Mouse (Mus musculus): ENCODE results near the gene Rnd2. TPM values are rescaled to one million over a fixed set of nuclear protein-coding genes. Genes with fewer than 3 reads are reported as not detected.
A peak's percentile ranks its signal among the peaks of the same experiment; 100 is the strongest.
"Not testable (repeated sequence)": the region's sequence is repeated elsewhere in the genome, so short reads cannot be mapped to it uniquely, and the experiment has no call there.

The Rnd2 gene
- polyA plus RNA-seq, 1 experiment, result 19.2 TPM

DNA sequence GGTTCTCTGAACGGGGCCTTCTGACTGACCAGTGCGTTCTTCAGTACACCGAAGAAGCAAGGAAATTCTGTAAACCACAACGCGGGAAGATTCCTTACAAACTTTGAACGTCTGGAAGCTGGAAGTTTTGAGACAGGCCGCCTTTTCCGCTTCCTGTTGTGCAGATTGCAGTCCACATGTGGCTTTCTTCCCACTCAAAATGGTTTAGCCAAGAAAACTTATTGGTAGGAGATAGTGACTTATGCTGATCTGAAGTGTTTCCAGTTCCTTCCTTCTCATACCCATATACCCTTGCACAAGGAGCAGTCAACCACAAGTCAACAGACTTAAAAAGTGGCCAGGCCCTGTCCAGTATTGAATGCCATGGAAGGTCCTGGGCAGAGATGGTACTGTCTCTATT, 38.6 kb upstream of the Rnd2 start:
- Histone ChIP-seq H3K4me3 (ENCODE audit: insufficient read depth, poor library complexity, severe bottlenecking) (peak overlapping the region; percentile 99), H3K27me3 (ENCODE audit: control insufficient read depth, insufficient read depth, insufficient read length) (no peaks in the 10 kb centered on the region)
- TF ChIP-seq CTCF (IDR thresholded peaks at IDR 0.05; ENCODE audit: control insufficient read depth, insufficient read depth, insufficient read length) (no peak), MAX (IDR thresholded peaks at IDR 0.05) (no peak), CEBPB (IDR thresholded peaks at IDR 0.05; ENCODE audit: low read depth) (no peak), USF1 (IDR thresholded peaks at IDR 0.05; ENCODE audit: low read depth) (no peak), MYOD1 (IDR thresholded peaks at IDR 0.05; ENCODE audit: control insufficient read depth, insufficient read length, low read depth) (no peak), FOSL1 (IDR thresholded peaks at IDR 0.05; ENCODE audit: insufficient read depth, low read length, poor library complexity, severe bottlenecking) (no peak), MYOG (IDR thresholded peaks at IDR 0.05; ENCODE audit: control insufficient read depth, extremely low read depth, insufficient read length) (no peak)

GRCm38 (mm10) chr11:101431327-101431726, 33.5 kb upstream of the Rnd2 start:
- no peak overlapping the region for H3K4me3 ChIP-seq (ENCODE audit: insufficient read depth, poor library complexity, severe bottlenecking)
- no peaks in the 10 kb centered on the region for H3K27me3 ChIP-seq (ENCODE audit: control insufficient read depth, insufficient read depth, insufficient read length)
- no peak overlapping the region for H3ac ChIP-seq (ENCODE audit: control insufficient read depth, insufficient read length, low read depth)
- H3K79me3 ChIP-seq (ENCODE audit: low read depth), result peaks cover 14% of the 10 kb centered on the region
- H3K79me2 ChIP-seq (ENCODE audit: control insufficient read depth, insufficient read depth), result peaks cover 26% of the 10 kb centered on the region
- peaks cover 68% of the 10 kb centered on the region for H3K36me3 ChIP-seq (ENCODE audit: control insufficient read depth, insufficient read depth)
- no peak for TF ChIP-seq CEBPB (IDR thresholded peaks at IDR 0.05; ENCODE audit: low read depth)
- TF ChIP-seq MAX (IDR thresholded peaks at IDR 0.05), result no peak
- TF ChIP-seq USF1 (IDR thresholded peaks at IDR 0.05; ENCODE audit: low read depth), result no peak
- TF ChIP-seq FOSL1 (IDR thresholded peaks at IDR 0.05; ENCODE audit: insufficient read depth, low read length, poor library complexity, severe bottlenecking), result no peak
- no peak for TF ChIP-seq MYOD1 (IDR thresholded peaks at IDR 0.05; ENCODE audit: control insufficient read depth, insufficient read length, low read depth)
- no peak for TF ChIP-seq CTCF (IDR thresholded peaks at IDR 0.05; ENCODE audit: control insufficient read depth, insufficient read depth, insufficient read length)
- TF ChIP-seq MYOG (IDR thresholded peaks at IDR 0.05; ENCODE audit: control insufficient read depth, extremely low read depth, insufficient read length), result no peak

More for the DNA sequence above, 38.6 kb upstream of the Rnd2 start:
- H3K79me2 ChIP-seq (ENCODE audit: control insufficient read depth, insufficient read depth), result peaks cover 40% of the 10 kb centered on the region
- no peak overlapping the region for H3ac ChIP-seq (ENCODE audit: control insufficient read depth, insufficient read length, low read depth)
- peaks cover 16% of the 10 kb centered on the region for H3K79me3 ChIP-seq (ENCODE audit: low read depth)
- peaks cover 22% of the 10 kb centered on the region for H3K36me3 ChIP-seq (ENCODE audit: control insufficient read depth, insufficient read depth)

DNA sequence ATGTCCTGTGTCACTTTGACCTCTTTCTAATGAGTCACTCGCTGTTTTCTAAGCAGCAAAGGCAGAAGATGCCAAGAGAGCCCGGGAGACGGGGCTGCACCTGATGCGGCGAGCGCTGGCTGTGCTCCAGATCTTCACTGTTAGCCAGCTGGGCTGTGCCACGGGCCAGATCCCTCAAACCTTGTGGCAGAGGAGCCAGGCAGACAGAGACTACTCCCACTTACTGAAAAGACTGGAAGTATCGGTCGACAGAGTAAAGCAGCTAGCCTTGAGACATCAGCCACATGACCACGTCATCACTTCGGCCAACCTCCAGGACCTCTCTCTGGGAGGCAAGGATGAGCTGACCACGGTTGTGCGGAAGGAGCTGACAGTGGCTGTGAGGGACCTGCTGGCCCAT, 31.4 kb upstream of the Rnd2 start:
- no peak for TF ChIP-seq USF1 (IDR thresholded peaks at IDR 0.05; ENCODE audit: low read depth)
- no peak for TF ChIP-seq CTCF (IDR thresholded peaks at IDR 0.05; ENCODE audit: control insufficient read depth, insufficient read depth, insufficient read length)
- TF ChIP-seq CEBPB (IDR thresholded peaks at IDR 0.05; ENCODE audit: low read depth), result no peak
- TF ChIP-seq FOSL1 (IDR thresholded peaks at IDR 0.05; ENCODE audit: insufficient read depth, low read length, poor library complexity, severe bottlenecking), result no peak
- TF ChIP-seq MYOD1 (IDR thresholded peaks at IDR 0.05; ENCODE audit: control insufficient read depth, insufficient read length, low read depth), result no peak
- no peak for TF ChIP-seq MYOG (IDR thresholded peaks at IDR 0.05; ENCODE audit: control insufficient read depth, extremely low read depth, insufficient read length)
- no peak for TF ChIP-seq MAX (IDR thresholded peaks at IDR 0.05)
- peaks cover 4% of the 10 kb centered on the region for H3K79me3 ChIP-seq (ENCODE audit: low read depth)
- H3K36me3 ChIP-seq (ENCODE audit: control insufficient read depth, insufficient read depth), result peaks cover 68% of the 10 kb centered on the region
- peaks cover 7% of the 10 kb centered on the region for H3K79me2 ChIP-seq (ENCODE audit: control insufficient read depth, insufficient read depth)
- no peaks in the 10 kb centered on the region for H3K27me3 ChIP-seq (ENCODE audit: control insufficient read depth, insufficient read depth, insufficient read length)
- H3ac ChIP-seq (ENCODE audit: control insufficient read depth, insufficient read length, low read depth), result no peak overlapping the region
- H3K4me3 ChIP-seq (ENCODE audit: insufficient read depth, poor library complexity, severe bottlenecking), result no peak overlapping the region

DNA sequence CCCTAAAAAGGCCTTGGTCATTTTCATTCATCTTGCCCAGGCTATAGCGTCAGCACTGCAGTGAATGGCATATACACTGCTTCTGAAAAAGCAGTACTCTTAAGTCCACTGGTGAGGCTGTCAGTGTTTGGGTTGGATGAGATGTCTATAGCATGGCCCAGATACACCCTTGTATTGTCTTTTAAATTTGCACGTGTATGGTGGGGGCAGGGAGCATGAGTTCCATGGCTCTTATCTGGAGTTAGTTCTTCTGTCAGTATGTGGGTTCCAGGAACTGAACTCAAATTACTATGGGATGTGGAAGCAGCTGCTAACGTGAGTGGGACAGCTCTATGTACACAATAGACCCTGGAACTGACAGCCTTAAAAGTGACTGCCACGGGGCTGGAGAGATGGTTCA, 29.0 kb upstream of the Rnd2 start:
- no peak overlapping the region for H3K4me3 ChIP-seq (ENCODE audit: insufficient read depth, poor library complexity, severe bottlenecking)
- H3ac ChIP-seq (ENCODE audit: control insufficient read depth, insufficient read length, low read depth), result no peak overlapping the region
- no peaks in the 10 kb centered on the region for H3K79me2 ChIP-seq (ENCODE audit: control insufficient read depth, insufficient read depth)
- H3K27me3 ChIP-seq (ENCODE audit: control insufficient read depth, insufficient read depth, insufficient read length), result no peaks in the 10 kb centered on the region
- peaks cover 49% of the 10 kb centered on the region for H3K36me3 ChIP-seq (ENCODE audit: control insufficient read depth, insufficient read depth)
- H3K79me3 ChIP-seq (ENCODE audit: low read depth), result no peaks in the 10 kb centered on the region
- TF ChIP-seq CTCF (IDR thresholded peaks at IDR 0.05; ENCODE audit: control insufficient read depth, insufficient read depth, insufficient read length) (no peak), FOSL1 (IDR thresholded peaks at IDR 0.05; ENCODE audit: insufficient read depth, low read length, poor library complexity, severe bottlenecking) (no peak), USF1 (IDR thresholded peaks at IDR 0.05; ENCODE audit: low read depth) (no peak), MAX (IDR thresholded peaks at IDR 0.05) (no peak), MYOD1 (IDR thresholded peaks at IDR 0.05; ENCODE audit: control insufficient read depth, insufficient read length, low read depth) (no peak), MYOG (IDR thresholded peaks at IDR 0.05; ENCODE audit: control insufficient read depth, extremely low read depth, insufficient read length) (no peak), CEBPB (IDR thresholded peaks at IDR 0.05; ENCODE audit: low read depth) (no peak)

GRCm38 (mm10) chr11:101436916-101437315, 27.9 kb upstream of the Rnd2 start:
- no peak overlapping the region for H3K4me3 ChIP-seq (ENCODE audit: insufficient read depth, poor library complexity, severe bottlenecking)
- no peaks in the 10 kb centered on the region for H3K79me3 ChIP-seq (ENCODE audit: low read depth)
- H3K36me3 ChIP-seq (ENCODE audit: control insufficient read depth, insufficient read depth), result peaks cover 38% of the 10 kb centered on the region
- H3ac ChIP-seq (ENCODE audit: control insufficient read depth, insufficient read length, low read depth), result no peak overlapping the region
- no peaks in the 10 kb centered on the region for H3K79me2 ChIP-seq (ENCODE audit: control insufficient read depth, insufficient read depth)
- no peaks in the 10 kb centered on the region for H3K27me3 ChIP-seq (ENCODE audit: control insufficient read depth, insufficient read depth, insufficient read length)
- no peak for TF ChIP-seq MYOD1 (IDR thresholded peaks at IDR 0.05; ENCODE audit: control insufficient read depth, insufficient read length, low read depth)
- no peak for TF ChIP-seq CEBPB (IDR thresholded peaks at IDR 0.05; ENCODE audit: low read depth)
- TF ChIP-seq MAX (IDR thresholded peaks at IDR 0.05), result no peak

DNA sequence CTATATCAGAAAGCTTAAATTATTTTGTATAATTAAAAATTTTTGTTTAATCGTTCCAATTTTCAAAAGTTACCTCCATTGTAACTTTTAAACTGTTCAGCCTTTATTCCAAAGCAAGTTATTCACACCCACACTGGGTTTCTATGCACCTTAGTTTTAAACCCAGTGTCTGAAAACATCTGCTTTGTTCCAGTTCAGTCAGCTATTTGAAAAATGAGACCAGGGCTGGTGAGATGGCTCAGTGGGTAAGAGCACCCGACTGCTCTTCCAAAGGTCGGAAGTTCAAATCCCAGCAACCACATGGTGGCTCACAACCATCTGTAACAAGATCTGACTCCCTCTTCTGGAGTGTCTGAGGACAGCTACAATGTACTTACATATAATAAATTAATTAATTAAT, 26.8 kb upstream of the Rnd2 start:
- H3K79me2 ChIP-seq (ENCODE audit: control insufficient read depth, insufficient read depth); H3K79me3 ChIP-seq (ENCODE audit: low read depth); H3K4me3 ChIP-seq (ENCODE audit: insufficient read depth, poor library complexity, severe bottlenecking); H3ac ChIP-seq (ENCODE audit: control insufficient read depth, insufficient read length, low read depth); H3K27me3 ChIP-seq (ENCODE audit: control insufficient read depth, insufficient read depth, insufficient read length): not testable (repeated sequence)
- H3K36me3 ChIP-seq (ENCODE audit: control insufficient read depth, insufficient read depth), result peaks cover 34% of the 10 kb centered on the region

GRCm38 (mm10) chr11:101441450-101442126, 23.2 kb upstream of the Rnd2 start:
- Histone ChIP-seq H3K79me3 (ENCODE audit: low read depth) (peaks cover 29% of the 10 kb centered on the region), H3K79me2 (ENCODE audit: control insufficient read depth, insufficient read depth) (peaks cover 34% of the 10 kb centered on the region), H3K36me3 (ENCODE audit: control insufficient read depth, insufficient read depth) (peaks cover 37% of the 10 kb centered on the region), H3K4me3 (ENCODE audit: insufficient read depth, poor library complexity, severe bottlenecking) (peak overlapping the region; percentile 21)
- H3ac ChIP-seq (ENCODE audit: control insufficient read depth, insufficient read length, low read depth); H3K27me3 ChIP-seq (ENCODE audit: control insufficient read depth, insufficient read depth, insufficient read length): not testable (repeated sequence)
